Mouse (Mus musculus) midbrain, embryonic 14.5 days (tissue): Measurements from ENCODE around the gene Ackr2. TPM values are rescaled to one million over a fixed set of nuclear protein-coding genes. Genes with fewer than 3 reads are reported as not detected.

Experiments used
- ATAC-seq: fragments of 200-750 bp; cut with Nextera tagmentation; 2 replicates; pipeline ENCODE4 v1.8.0; 2017; ENCODE audit warnings: moderate number of reproducible peaks, moderate library complexity; ENCODE audit not compliant: low FRiP score, low TSS enrichment
- DNase-seq: peaks from one replicate; pipeline ENCODE4 v3.0.0-alpha.2; 2015
- H3K27ac ChIP-seq: fragments of 300-500 bp; sonication (generic); replicated peaks from 2 replicates; pipeline ENCODE4 v1.5.1; 2014; ENCODE audit warnings: mild to moderate bottlenecking, low read depth, low read length, moderate library complexity
- H3K27me3 ChIP-seq: fragments of 300-500 bp; sonication (generic); 2 replicates; pipeline ENCODE4 v1.6.1; 2014; ENCODE audit warnings: low read length, control low read depth, mixed read lengths; ENCODE audit not compliant: control insufficient read depth, insufficient read depth
- H3K36me3 ChIP-seq: fragments of 300-500 bp; sonication (generic); 2 replicates; pipeline ENCODE4 v1.6.1; 2014; ENCODE audit warnings: low read length, control low read depth; ENCODE audit not compliant: control insufficient read depth, insufficient read depth
- H3K4me1 ChIP-seq: fragments of 300-500 bp; sonication (generic); 2 replicates; pipeline ENCODE4 v1.6.1; 2014; ENCODE audit warnings: mild to moderate bottlenecking, antibody characterized with exemption, low read length, control low read depth; ENCODE audit not compliant: control insufficient read depth, insufficient read depth
- H3K4me2 ChIP-seq: fragments of 300-500 bp; sonication (generic); 2 replicates; pipeline ENCODE4 v1.6.1; 2014; ENCODE audit warnings: mild to moderate bottlenecking, low read length, moderate library complexity
- H3K4me3 ChIP-seq: fragments of 300-500 bp; sonication (generic); replicated peaks from 2 replicates; pipeline ENCODE4 v1.5.1; 2014; ENCODE audit warnings: low read depth, low read length
- H3K9ac ChIP-seq: fragments of 300-500 bp; sonication (generic); replicated peaks from 2 replicates; pipeline ENCODE4 v1.6.1; 2014; ENCODE audit warnings: mild to moderate bottlenecking, low read length, moderate library complexity
- H3K9me3 ChIP-seq: fragments of 300-500 bp; sonication (generic); 2 replicates; pipeline ENCODE4 v1.6.1; 2016; ENCODE audit warnings: low read length, control low read depth, mixed read lengths; ENCODE audit not compliant: control insufficient read depth
- WGBS: fragments of 180-500 bp; shearing (Covaris S2); extraction: QIAGEN DNeasy Blood & Tissue Kit; methylation state at CpG from one replicate; pipeline ENCODE4 v1.1.7; 2014; 5-methylcytosine and 5-hydroxymethylcytosine counted together
- polyA plus RNA-seq: library from polyadenylated mRNA; unstranded; fragments of >200 nt; fragmentation: Nextera tagmentation; extraction: Ambion mirVana; gene quantifications from 2 replicates; pipeline ENCODE4 v1.2.1, GENCODE M21; 2014

Gene Ackr2
- polyA plus RNA-seq, 1 experiment from 2014 or later, result 4.5 TPM

GRCm38 (mm10) chr9:121865425-121866008 is 32.6 kb upstream of the Ackr2 start:
- H3K9ac ChIP-seq, result no peak overlapping the region
- ATAC-seq (no peak), DNase-seq (no peak)
- H3K4me2 ChIP-seq, result no peak overlapping the region
- H3K27me3 ChIP-seq, result no peaks in the 10 kb centered on the region
- H3K27ac ChIP-seq, result no peak overlapping the region
- no peak overlapping the region for H3K4me3 ChIP-seq
- no peaks in the 10 kb centered on the region for H3K4me1 ChIP-seq
- WGBS, result 59% methylated on average over 3 of the region's 3 CpGs
- H3K9me3 ChIP-seq, result no peaks in the 10 kb centered on the region
- H3K36me3 ChIP-seq, result no peaks in the 10 kb centered on the region

- WGBS, result 92% methylated on average over 6 of the region's 6 CpGs
- Histone ChIP-seq H3K4me3 (no peak overlapping the region), H3K27me3 (no peaks in the 10 kb centered on the region), H3K4me1 (no peaks in the 10 kb centered on the region), H3K36me3 (no peaks in the 10 kb centered on the region), H3K27ac (no peak overlapping the region), H3K9me3 (no peaks in the 10 kb centered on the region), H3K9ac (no peak overlapping the region), H3K4me2 (no peak overlapping the region)
- ATAC-seq (no peak), DNase-seq (no peak)
Measured at GRCm38 (mm10) chr9:121867632-121868031, 30.5 kb upstream of the Ackr2 start.

GRCm38 (mm10) chr9:121868236-121868635 is 29.9 kb upstream of the Ackr2 start:
- no peak for DNase-seq
- no peak for ATAC-seq
- WGBS, result 89% methylated on average over 6 of the region's 6 CpGs

GRCm38 (mm10) chr9:121869432-121869831 is 28.7 kb upstream of the Ackr2 start:
- ATAC-seq, result no peak
- Histone ChIP-seq H3K36me3 (no peaks in the 10 kb centered on the region), H3K9me3 (no peaks in the 10 kb centered on the region), H3K4me2 (no peak overlapping the region), H3K4me3 (no peak overlapping the region), H3K4me1 (no peaks in the 10 kb centered on the region), H3K27me3 (no peaks in the 10 kb centered on the region), H3K9ac (no peak overlapping the region), H3K27ac (no peak overlapping the region)
- DNase-seq, result no peak
- 91% methylated on average over 5 of the region's 5 CpGs for WGBS

More at GRCm38 (mm10) chr9:121868236-121868635, 29.9 kb upstream of the Ackr2 start:
- no peaks in the 10 kb centered on the region for H3K4me1 ChIP-seq
- H3K9ac ChIP-seq, result no peak overlapping the region
- no peaks in the 10 kb centered on the region for H3K36me3 ChIP-seq
- H3K27me3 ChIP-seq, result no peaks in the 10 kb centered on the region
- no peaks in the 10 kb centered on the region for H3K9me3 ChIP-seq
- no peak overlapping the region for H3K4me3 ChIP-seq
- no peak overlapping the region for H3K27ac ChIP-seq
- no peak overlapping the region for H3K4me2 ChIP-seq

- H3K4me1 ChIP-seq, result no peaks in the 10 kb centered on the region
- WGBS, result 64% methylated on average over 4 of the region's 4 CpGs
- no peaks in the 10 kb centered on the region for H3K36me3 ChIP-seq
- H3K27ac ChIP-seq, result no peak overlapping the region
- H3K27me3 ChIP-seq, result no peaks in the 10 kb centered on the region
- ATAC-seq (no peak), DNase-seq (no peak)
- H3K4me2 ChIP-seq, result no peak overlapping the region
- H3K9me3 ChIP-seq, result no peaks in the 10 kb centered on the region
- H3K4me3 ChIP-seq, result no peak overlapping the region
- H3K9ac ChIP-seq, result no peak overlapping the region
Measured at GRCm38 (mm10) chr9:121869973-121870515, 28.1 kb upstream of the Ackr2 start.

GRCm38 (mm10) chr9:121872062-121872683 is 26.0 kb upstream of the Ackr2 start:
- Histone ChIP-seq H3K4me3 (no peak overlapping the region), H3K36me3 (no peaks in the 10 kb centered on the region), H3K4me2 (no peak overlapping the region), H3K9ac (no peak overlapping the region), H3K27ac (no peak overlapping the region), H3K27me3 (no peaks in the 10 kb centered on the region), H3K9me3 (no peaks in the 10 kb centered on the region), H3K4me1 (no peaks in the 10 kb centered on the region)
- WGBS, result 85% methylated on average over 2 of the region's 2 CpGs
- ATAC-seq, result no peak
- DNase-seq, result no peak

GRCm38 (mm10) chr9:121873578-121873977 is 24.6 kb upstream of the Ackr2 start:
- DNase-seq (no peak), ATAC-seq (no peak)
- Histone ChIP-seq H3K4me1 (no peaks in the 10 kb centered on the region), H3K9me3 (no peaks in the 10 kb centered on the region), H3K27me3 (no peaks in the 10 kb centered on the region), H3K4me2 (no peak overlapping the region), H3K9ac (no peak overlapping the region), H3K4me3 (no peak overlapping the region), H3K36me3 (no peaks in the 10 kb centered on the region), H3K27ac (no peak overlapping the region)

- Histone ChIP-seq H3K9ac (no peak overlapping the region), H3K4me1 (no peaks in the 10 kb centered on the region), H3K4me2 (no peak overlapping the region), H3K4me3 (no peak overlapping the region), H3K36me3 (no peaks in the 10 kb centered on the region), H3K9me3 (no peaks in the 10 kb centered on the region), H3K27ac (no peak overlapping the region), H3K27me3 (no peaks in the 10 kb centered on the region)
- DNase-seq, result peak; percentile 85
- 17% methylated on average over 3 of the region's 3 CpGs for WGBS
- ATAC-seq, result no peak
Measured at GRCm38 (mm10) chr9:121877052-121877740, 21.0 kb upstream of the Ackr2 start.
